Mouse (Mus musculus) thymus, adult 2 months (tissue): ENCODE results near the gene Fam180a. TPM values are rescaled to one million over a fixed set of nuclear protein-coding genes. Genes with fewer than 3 reads are reported as not detected.

ENCODE experiments used
- DNase-seq: peaks from one replicate; pipeline ENCODE4 v3.0.0; 2021
- H3K27ac ChIP-seq: fragments of 200-500 bp; 2 replicates; pipeline ENCODE4 v1.5.1; 2012; ENCODE audit warnings: low read length, control low read depth; ENCODE audit not compliant: control insufficient read depth, insufficient read depth
- H3K27me3 ChIP-seq: fragments of 200-500 bp; 2 replicates; pipeline ENCODE4 v1.6.1; 2012; ENCODE audit warnings: mild to moderate bottlenecking, low read length, moderate library complexity, mixed read lengths; ENCODE audit not compliant: control insufficient read depth, insufficient read depth
- H3K36me3 ChIP-seq: fragments of 200-500 bp; 2 replicates; pipeline ENCODE4 v1.6.1; 2012; ENCODE audit warnings: mild to moderate bottlenecking, low read length, moderate library complexity; ENCODE audit not compliant: control insufficient read depth, insufficient read depth
- H3K4me1 ChIP-seq: fragments of 200-500 bp; replicated peaks from 2 replicates; pipeline ENCODE4 v1.6.1; 2012; ENCODE audit warnings: low read length; ENCODE audit not compliant: control insufficient read depth, insufficient read depth
- H3K4me3 ChIP-seq: fragments of 200-500 bp; 2 replicates; pipeline ENCODE4 v1.5.1; 2012; ENCODE audit warnings: mild to moderate bottlenecking, low read length, control low read depth, moderate library complexity; ENCODE audit not compliant: control insufficient read depth, insufficient read depth
- CTCF ChIP-seq: fragments of 200-500 bp; IDR thresholded peaks from 2 replicates; pipeline ENCODE4 v1.5.1; 2012; ENCODE audit warnings: mild to moderate bottlenecking, control low read depth, low read length, moderate library complexity, borderline replicate concordance; ENCODE audit not compliant: control insufficient read depth, poor library complexity, insufficient read depth; ENCODE audit errors: extremely low read depth
- POLR2A ChIP-seq: fragments of 200-500 bp; IDR thresholded peaks from 2 replicates; pipeline ENCODE4 v1.6.1; 2012; ENCODE audit warnings: mild to moderate bottlenecking, low read length, control low read depth, moderate library complexity; ENCODE audit not compliant: control insufficient read depth, poor library complexity, insufficient read depth; ENCODE audit errors: extremely low read depth
- WGBS: fragments of 180-500 bp; shearing (Covaris S2); methylation state at CpG from one replicate; pipeline ENCODE4 v1.1.7; 2018; 5-methylcytosine and 5-hydroxymethylcytosine counted together
- polyA plus RNA-seq: library from polyadenylated mRNA; depleted of rRNA; stranded (reverse); fragments of >200 nt; gene quantifications from 2 replicates; pipeline ENCODE4 v1.2.3, GENCODE M21; 2012

Gene Fam180a
- polyA plus RNA-seq, 1 experiment: 0.15 TPM

GRCm38 (mm10) chr6:35289676-35290075 lies 36.3 kb downstream of the Fam180a start:
- DNase-seq: no peak
- no peaks in the 10 kb centered on the region for H3K4me1 ChIP-seq
- H3K27ac ChIP-seq: no peak overlapping the region
- no peaks in the 10 kb centered on the region for H3K36me3 ChIP-seq
- TF ChIP-seq POLR2A: no peak
- no peak for TF ChIP-seq CTCF
- H3K27me3 ChIP-seq: no peaks in the 10 kb centered on the region
- H3K4me3 ChIP-seq: no peak overlapping the region
- WGBS: 97% methylated on average over 8 of the region's 8 CpGs

GRCm38 (mm10) chr6:35288920-35289319 lies 37.0 kb downstream of the Fam180a start:
- WGBS: 93% methylated on average over 7 of the region's 7 CpGs
- Histone ChIP-seq H3K36me3 (no peaks in the 10 kb centered on the region), H3K4me1 (no peaks in the 10 kb centered on the region), H3K27ac (no peak overlapping the region), H3K27me3 (no peaks in the 10 kb centered on the region), H3K4me3 (no peak overlapping the region)
- DNase-seq: no peak
- TF ChIP-seq CTCF (no peak), POLR2A (no peak)

GRCm38 (mm10) chr6:35288114-35288761 lies 37.7 kb downstream of the Fam180a start:
- H3K4me1 ChIP-seq: no peaks in the 10 kb centered on the region
- no peaks in the 10 kb centered on the region for H3K36me3 ChIP-seq
- TF ChIP-seq POLR2A (no peak), CTCF (no peak)
- H3K4me3 ChIP-seq: no peak overlapping the region
- 41% methylated on average over 11 of the region's 11 CpGs for WGBS
- DNase-seq: no peak
- no peaks in the 10 kb centered on the region for H3K27me3 ChIP-seq
- no peak overlapping the region for H3K27ac ChIP-seq

- no peaks in the 10 kb centered on the region for H3K27me3 ChIP-seq
- WGBS: 68% methylated on average over 10 of the region's 10 CpGs
- H3K4me3 ChIP-seq: no peak overlapping the region
- H3K36me3 ChIP-seq: no peaks in the 10 kb centered on the region
- H3K4me1 ChIP-seq: no peaks in the 10 kb centered on the region
- DNase-seq: no peak
- H3K27ac ChIP-seq: no peak overlapping the region
- TF ChIP-seq CTCF (no peak), POLR2A (no peak)
Observed at GRCm38 (mm10) chr6:35279306-35279705, 46.6 kb downstream of the Fam180a start.

GRCm38 (mm10) chr6:35277903-35278587 lies 47.9 kb downstream of the Fam180a start:
- no peak for DNase-seq
- Histone ChIP-seq H3K36me3 (no peaks in the 10 kb centered on the region), H3K27me3 (no peaks in the 10 kb centered on the region), H3K4me1 (no peaks in the 10 kb centered on the region), H3K4me3 (no peak overlapping the region), H3K27ac (no peak overlapping the region)
- 74% methylated on average over 10 of the region's 10 CpGs for WGBS
- TF ChIP-seq CTCF (no peak), POLR2A (no peak)

- H3K27ac ChIP-seq: no peak overlapping the region
- WGBS: 92% methylated on average over 11 of the region's 11 CpGs
- H3K4me1 ChIP-seq: no peaks in the 10 kb centered on the region
- no peaks in the 10 kb centered on the region for H3K36me3 ChIP-seq
- TF ChIP-seq POLR2A: no peak
- H3K27me3 ChIP-seq: no peaks in the 10 kb centered on the region
- no peak overlapping the region for H3K4me3 ChIP-seq
- no peak for DNase-seq
Observed at GRCm38 (mm10) chr6:35273391-35274082, 52.4 kb downstream of the Fam180a start.
